Mouse (Mus musculus) liver (tissue): ENCODE measurements around the gene Limk1.

Experiments
- DNase-seq: peaks from one replicate; pipeline ENCODE4 v3.0.0-alpha.2; 2020; ENCODE audit warnings: mixed read lengths

Limk1 gene

GRCm38 (mm10) chr5:134688086-134688717 lies at the start of gene Limk1:
TSS of gene Limk1 (minus strand) at chr5:134688598.
- DNase-seq, result no peak

- DNase-seq, result no peak
Observed at GRCm38 (mm10) chr5:134734920-134735319, 46.5 kb upstream of the Limk1 start.

DNA sequence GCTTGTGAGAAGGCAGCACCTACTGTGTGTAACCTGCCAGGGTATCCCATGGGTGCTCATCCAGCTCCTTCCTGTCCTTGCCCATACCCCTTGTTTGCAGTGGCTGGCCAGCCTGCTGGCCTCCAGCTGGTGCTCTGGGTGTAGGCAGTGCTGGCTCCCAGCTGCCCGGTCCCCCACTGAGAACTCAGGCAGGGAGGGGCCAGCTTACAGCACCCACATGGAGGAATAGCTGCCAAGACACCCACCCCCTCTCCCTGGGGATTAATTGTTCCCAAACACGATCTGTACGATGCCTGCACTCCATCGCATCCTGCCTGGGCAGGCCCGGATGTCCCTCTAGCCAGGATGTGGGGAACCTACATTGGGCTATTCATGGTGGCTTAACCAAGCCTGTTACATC lies 45.7 kb upstream of the Limk1 start:
- DNase-seq, result no peak

DNA sequence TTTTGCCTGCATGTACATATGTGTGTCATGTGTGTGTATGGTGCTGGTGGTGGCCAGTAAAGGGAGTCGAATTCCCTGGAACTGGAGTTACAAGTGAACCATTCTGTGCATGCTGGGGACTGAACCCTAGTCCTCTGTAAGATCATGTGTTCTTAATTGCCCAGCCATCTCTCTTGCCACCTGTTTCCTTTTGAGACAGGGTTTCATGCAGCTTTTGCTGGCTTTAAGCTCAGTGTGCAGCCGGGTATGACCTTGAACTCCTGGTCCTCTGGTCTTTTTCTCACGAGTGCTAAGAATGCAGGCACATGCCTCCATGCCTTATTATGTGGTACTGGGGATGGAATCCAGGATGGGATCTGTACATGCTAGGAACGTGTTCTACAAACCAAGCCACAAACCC lies 44.8 kb upstream of the Limk1 start:
- no peak for DNase-seq

- DNase-seq, result no peak
Observed at GRCm38 (mm10) chr5:134729124-134729523, 40.7 kb upstream of the Limk1 start.

- DNase-seq, result no peak
Observed at GRCm38 (mm10) chr5:134728535-134728934, 40.1 kb upstream of the Limk1 start.

DNA sequence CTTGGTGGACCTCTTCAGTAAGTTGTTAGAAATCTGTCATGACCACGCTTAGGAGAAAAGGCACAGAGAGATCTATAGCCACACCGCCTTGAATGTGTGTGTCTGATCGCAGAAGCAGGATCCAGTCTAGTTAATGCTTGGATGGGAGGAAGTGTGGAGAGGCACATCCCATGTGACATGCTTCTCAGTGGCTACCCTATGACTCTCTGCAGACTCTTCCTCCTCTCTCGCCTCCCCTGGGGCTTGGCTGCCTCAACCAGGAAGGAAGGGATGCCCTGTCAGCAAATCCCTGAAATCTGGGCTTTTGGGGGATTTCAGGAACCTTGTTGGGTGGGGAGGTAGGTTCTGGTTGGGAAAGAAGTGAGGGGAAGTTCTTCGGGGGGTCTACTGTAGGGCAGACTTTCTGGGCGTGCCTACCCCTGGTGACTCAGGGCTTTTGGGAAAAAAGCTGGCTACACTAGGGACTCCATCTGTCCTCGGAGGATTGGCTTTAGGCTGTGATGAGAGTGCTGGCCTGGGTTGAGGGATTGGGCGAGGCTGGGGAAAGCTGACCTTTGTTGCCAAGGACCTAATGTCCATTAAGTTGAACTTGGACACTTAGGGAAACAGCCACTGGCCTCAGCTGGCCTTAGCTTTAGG lies 38.7 kb upstream of the Limk1 start:
- DNase-seq, result no peak

GRCm38 (mm10) chr5:134725299-134725698 lies 36.9 kb upstream of the Limk1 start:
- DNase-seq, result no peak

DNA sequence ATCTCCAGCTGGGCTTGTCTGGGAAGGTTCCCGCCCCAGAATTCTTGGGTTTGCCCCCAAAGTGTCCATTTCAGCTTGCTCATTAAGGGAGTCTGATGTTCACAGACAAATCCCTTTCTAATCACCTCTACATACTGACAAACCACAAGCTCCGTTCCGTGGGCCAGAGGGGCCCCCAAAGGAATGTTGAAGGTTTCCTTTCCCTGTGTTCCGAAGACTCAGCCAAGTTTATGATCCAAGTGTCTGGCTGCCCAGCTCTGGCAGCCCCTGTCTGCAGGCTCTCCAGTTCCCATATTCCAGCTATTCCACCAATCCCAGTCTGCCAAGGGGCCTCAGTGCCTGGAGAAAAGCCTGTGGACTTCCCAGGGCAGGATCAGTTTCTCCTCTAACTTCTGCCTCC lies 31.7 kb upstream of the Limk1 start:
- DNase-seq, result no peak

DNA sequence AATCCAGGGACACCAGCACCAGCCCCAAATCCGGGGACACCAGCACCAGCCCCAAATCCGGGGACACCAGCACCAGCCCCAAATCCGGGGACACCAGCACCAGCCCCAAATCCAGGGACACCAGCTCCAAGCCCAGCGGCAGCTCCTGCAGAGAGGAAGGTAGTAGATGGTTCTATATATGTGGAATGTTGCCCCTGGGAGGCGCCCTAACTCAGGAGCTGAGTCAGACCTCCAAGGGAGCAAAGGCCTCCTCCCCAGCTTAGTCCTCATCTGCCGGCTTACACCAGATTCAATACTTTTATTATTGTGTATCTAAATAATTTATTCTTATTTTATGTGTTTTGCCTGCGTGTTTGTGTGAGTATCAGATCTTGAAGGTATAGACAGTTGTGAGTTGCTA lies 22.7 kb upstream of the Limk1 start:
- no peak for DNase-seq

DNA sequence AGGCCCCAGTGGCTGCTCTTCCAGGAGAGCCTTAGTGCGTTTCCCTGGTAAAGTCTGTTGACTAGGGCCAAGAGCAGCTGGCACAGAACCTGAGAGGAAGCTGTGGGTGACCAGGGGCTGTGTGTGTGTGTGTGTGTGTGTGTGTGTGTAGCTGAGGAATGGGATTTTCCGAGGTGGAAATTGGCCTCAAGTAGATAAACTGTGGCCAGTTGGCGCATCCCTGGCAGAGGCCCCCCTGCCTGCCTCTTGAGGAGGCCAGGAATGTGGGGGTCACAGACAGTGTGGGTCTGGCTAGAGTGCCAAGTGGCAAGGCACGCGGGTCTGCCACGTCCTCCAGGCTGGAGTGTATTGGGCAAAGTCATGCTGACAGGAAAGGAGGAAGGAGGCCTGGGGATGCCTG lies 20.9 kb upstream of the Limk1 start:
- no peak for DNase-seq

DNA sequence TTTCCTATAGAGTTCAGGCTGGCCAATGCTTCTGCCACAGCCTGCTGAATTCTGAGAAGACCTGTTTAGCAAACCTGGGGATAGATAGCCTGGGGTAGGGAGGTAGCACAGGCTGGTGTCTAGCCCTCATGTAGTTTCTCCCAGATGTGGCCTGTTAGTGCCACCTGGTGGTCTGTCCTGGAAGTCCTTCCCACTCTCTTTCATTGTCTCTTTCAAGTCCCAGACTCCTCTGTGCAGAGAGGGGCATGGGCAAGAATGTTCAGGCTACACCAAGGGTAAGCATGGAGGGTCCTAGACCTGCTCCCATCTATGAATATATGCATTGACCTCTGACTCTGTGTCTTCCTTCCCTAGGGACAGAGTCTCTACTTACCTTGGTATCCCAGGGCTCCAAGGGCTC lies 15.8 kb upstream of the Limk1 start:
- DNase-seq, result peak; percentile 73

DNA sequence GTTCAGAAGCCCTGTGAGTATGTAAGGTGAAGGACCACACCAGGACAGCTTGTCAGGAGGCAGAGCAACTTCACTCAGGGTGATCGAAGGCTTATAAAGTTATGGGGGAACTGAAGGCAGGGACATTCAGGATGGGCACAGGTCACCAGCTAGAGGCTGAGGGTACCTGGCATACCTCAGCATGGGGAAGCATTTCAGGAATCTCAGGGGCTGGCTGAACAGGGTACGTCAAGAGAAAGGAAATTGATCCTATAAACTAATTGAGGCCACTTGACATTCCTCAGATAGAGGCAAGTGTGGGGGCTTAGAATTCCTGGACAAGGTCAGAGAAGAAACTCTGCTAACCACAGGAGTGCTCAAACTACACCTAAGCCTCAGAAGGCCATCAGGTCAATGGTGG lies 7.1 kb upstream of the Limk1 start:
- no peak for DNase-seq

DNA sequence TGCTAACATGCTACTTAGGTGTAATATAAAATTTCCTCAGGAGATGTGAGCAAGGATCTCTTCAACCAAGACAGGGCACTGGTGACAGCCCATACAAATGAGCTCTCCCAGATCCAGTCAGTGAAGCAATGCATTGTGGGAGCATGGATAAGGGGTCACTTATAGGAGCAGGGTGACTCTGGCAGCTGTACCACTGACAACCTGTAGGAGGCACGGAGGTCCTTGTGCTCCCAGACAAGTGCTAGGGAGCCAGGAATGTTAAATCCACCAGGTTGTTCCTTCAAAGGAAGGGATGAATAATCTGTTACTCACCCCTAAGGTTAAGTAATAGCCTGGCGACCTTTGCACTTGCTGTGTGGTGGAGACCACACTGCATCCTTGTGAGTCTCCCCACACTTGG lies 6.7 kb upstream of the Limk1 start:
- no peak for DNase-seq

GRCm38 (mm10) chr5:134692704-134693103 lies 4.3 kb upstream of the Limk1 start:
- DNase-seq, result no peak

GRCm38 (mm10) chr5:134688718-134689284 lies 403 bp upstream of the Limk1 start:
- DNase-seq, result peak; percentile 100

DNA sequence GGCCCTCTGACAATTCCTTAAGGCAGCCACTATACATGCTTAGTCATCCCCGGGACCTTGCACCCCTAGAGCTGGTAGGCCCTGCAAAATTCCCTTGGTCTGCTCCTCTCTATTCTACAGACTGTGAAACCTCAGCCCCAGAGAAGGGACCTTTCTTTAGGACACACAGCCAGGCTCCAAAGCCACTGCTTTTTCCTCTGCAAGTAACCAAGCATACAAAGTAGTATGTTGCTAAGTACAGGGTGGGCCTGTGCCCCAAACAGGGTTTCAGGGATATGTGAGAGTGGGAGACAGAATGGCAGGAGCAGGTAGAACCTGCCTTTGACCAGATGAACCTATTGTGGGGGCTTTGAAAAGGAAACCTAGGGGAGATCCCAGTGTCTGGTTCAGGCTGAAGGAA lies 1.2 kb downstream of the Limk1 start:
- no peak for DNase-seq

GRCm38 (mm10) chr5:134686541-134686940 lies 1.9 kb downstream of the Limk1 start:
- no peak for DNase-seq

- DNase-seq, result no peak
Observed at GRCm38 (mm10) chr5:134684398-134684797, 4.0 kb downstream of the Limk1 start.

- no peak for DNase-seq
Observed at GRCm38 (mm10) chr5:134683813-134684212, 4.6 kb downstream of the Limk1 start.

DNA sequence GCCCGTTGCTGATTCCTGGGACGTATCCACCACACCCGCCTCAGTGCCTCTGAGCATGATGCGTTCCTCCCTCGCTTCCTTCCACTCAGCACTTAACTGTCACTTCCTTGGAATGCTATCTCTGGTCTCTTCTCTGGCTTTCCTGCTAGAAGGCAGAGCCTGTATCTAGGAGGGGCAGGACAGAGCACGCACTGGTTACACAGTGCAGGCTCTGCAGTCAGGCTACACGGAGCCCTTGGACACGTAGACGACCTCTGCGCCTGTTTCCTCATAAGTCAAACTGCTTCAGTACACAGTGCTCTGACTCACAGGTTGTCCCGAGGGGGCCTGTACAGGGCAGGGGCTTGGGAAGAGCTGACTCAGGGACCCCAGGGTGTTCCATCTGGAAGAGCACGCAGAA lies 8.2 kb downstream of the Limk1 start:
- no peak for DNase-seq

GRCm38 (mm10) chr5:134678827-134679546 lies 9.4 kb downstream of the Limk1 start:
- DNase-seq, result peak; percentile 65

GRCm38 (mm10) chr5:134678031-134678430 lies 10.4 kb downstream of the Limk1 start:
- DNase-seq, result peak; percentile 21

DNA sequence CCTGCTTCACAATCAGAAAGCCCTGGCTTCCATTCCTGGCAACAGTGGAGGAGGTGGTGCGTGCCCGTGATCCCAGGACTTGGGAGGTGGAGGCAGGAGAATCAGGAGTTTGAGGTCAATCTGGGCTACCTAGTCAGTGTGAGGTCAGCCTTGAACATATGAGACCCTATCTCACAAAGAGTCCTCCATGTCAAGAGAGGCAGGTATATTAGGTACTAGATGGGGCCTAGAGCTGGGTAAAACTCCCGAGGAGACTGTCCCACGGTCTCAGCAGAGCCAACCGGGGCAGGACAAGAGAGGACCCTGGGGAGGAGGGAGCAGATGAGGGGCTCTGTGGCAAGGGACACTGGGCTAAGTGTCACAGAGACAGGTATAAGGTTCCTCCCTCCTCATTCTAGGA lies 10.9 kb downstream of the Limk1 start:
- DNase-seq, result no peak
